Mouse (Mus musculus) limb, embryonic 10.5 days (tissue): Measurements from ENCODE around the gene Sorl1. TPM values are rescaled to one million over a fixed set of nuclear protein-coding genes. Genes with fewer than 3 reads are reported as not detected.

Source experiments
- DNase-seq: peaks from one replicate; pipeline ENCODE4 v3.0.0-alpha.2; 2017; ENCODE audit warnings: low spot score
- H3K27ac ChIP-seq: fragments of 300-500 bp; sonication (generic); 2 replicates; pipeline ENCODE4 v1.5.1; 2016; ENCODE audit warnings: mild to moderate bottlenecking
- H3K27me3 ChIP-seq: fragments of 300-500 bp; sonication (generic); 2 replicates; pipeline ENCODE4 v1.6.1; 2016; ENCODE audit warnings: low read depth, mild to moderate bottlenecking; ENCODE audit not compliant: poor library complexity, severe bottlenecking
- H3K36me3 ChIP-seq: fragments of 300-500 bp; sonication (generic); 2 replicates; pipeline ENCODE4 v1.6.1; 2016; ENCODE audit warnings: mild to moderate bottlenecking, moderate library complexity
- H3K4me1 ChIP-seq: fragments of 300-500 bp; sonication (generic); 2 replicates; pipeline ENCODE4 v1.6.1; 2016
- H3K4me3 ChIP-seq: fragments of 300-500 bp; sonication (generic); 2 replicates; pipeline ENCODE4 v1.5.1; 2016; ENCODE audit warnings: mild to moderate bottlenecking, moderate library complexity
- H3K9me3 ChIP-seq: fragments of 300-500 bp; sonication (generic); replicated peaks from 2 replicates; pipeline ENCODE4 v1.6.1; 2016; ENCODE audit warnings: mild to moderate bottlenecking
- WGBS: fragments of 180-500 bp; shearing (Covaris S2); methylation state at CpG from one replicate; pipeline ENCODE4 v1.1.7; 2016; 5-methylcytosine and 5-hydroxymethylcytosine counted together
- polyA plus RNA-seq: library from polyadenylated mRNA; unstranded; fragments of >200 nt; fragmentation: Nextera tagmentation; extraction: Ambion mirVana; gene quantifications from 2 replicates; pipeline ENCODE4 v1.2.1, GENCODE M21; 2016

The Sorl1 gene
- polyA plus RNA-seq, 1 experiment from 2014 or later = 6.6 TPM

GRCm38 (mm10) chr9:42115078-42115477 lies 9.0 kb downstream of the Sorl1 start:
- WGBS = 74% methylated on average over 7 of the region's 7 CpGs
- H3K27ac ChIP-seq = peak overlapping the region; percentile 42

GRCm38 (mm10) chr9:42113316-42113715 lies 10.8 kb downstream of the Sorl1 start:
- Histone ChIP-seq H3K36me3 (no peaks in the 10 kb centered on the region), H3K4me1 (peaks cover 53% of the 10 kb centered on the region), H3K4me3 (no peak overlapping the region), H3K9me3 (no peaks in the 10 kb centered on the region), H3K27ac (no peak overlapping the region), H3K27me3 (no peaks in the 10 kb centered on the region)
- WGBS = 91% methylated on average over 5 of the region's 5 CpGs
- DNase-seq = no peak

More at GRCm38 (mm10) chr9:42115078-42115477, 9.0 kb downstream of the Sorl1 start:
- Histone ChIP-seq H3K9me3 (no peaks in the 10 kb centered on the region), H3K4me3 (no peak overlapping the region), H3K4me1 (peaks cover 36% of the 10 kb centered on the region), H3K36me3 (no peaks in the 10 kb centered on the region), H3K27me3 (no peaks in the 10 kb centered on the region)
- peak; percentile 40 for DNase-seq

GRCm38 (mm10) chr9:42112691-42113090 lies 11.4 kb downstream of the Sorl1 start:
- Histone ChIP-seq H3K4me1 (peaks cover 54% of the 10 kb centered on the region), H3K9me3 (no peaks in the 10 kb centered on the region)
- 92% methylated on average over 6 of the region's 6 CpGs for WGBS

GRCm38 (mm10) chr9:42111256-42111655 lies 12.8 kb downstream of the Sorl1 start:
- no peaks in the 10 kb centered on the region for H3K36me3 ChIP-seq
- no peak overlapping the region for H3K27ac ChIP-seq
- WGBS = 88% methylated on average over 7 of the region's 7 CpGs
- H3K27me3 ChIP-seq = no peaks in the 10 kb centered on the region
- no peak for DNase-seq
- H3K4me1 ChIP-seq = peaks cover 43% of the 10 kb centered on the region
- H3K4me3 ChIP-seq = no peak overlapping the region
- H3K9me3 ChIP-seq = no peaks in the 10 kb centered on the region

More at GRCm38 (mm10) chr9:42112691-42113090, 11.4 kb downstream of the Sorl1 start:
- no peaks in the 10 kb centered on the region for H3K27me3 ChIP-seq
- no peaks in the 10 kb centered on the region for H3K36me3 ChIP-seq
- H3K4me3 ChIP-seq = no peak overlapping the region
- no peak overlapping the region for H3K27ac ChIP-seq
- DNase-seq = no peak

- Histone ChIP-seq H3K27me3 (no peaks in the 10 kb centered on the region), H3K4me3 (no peak overlapping the region), H3K9me3 (no peaks in the 10 kb centered on the region), H3K36me3 (no peaks in the 10 kb centered on the region), H3K27ac (peak overlapping the region; percentile 58; the same call in 1 of the 2 replicates), H3K4me1 (peaks cover 30% of the 10 kb centered on the region)
- no peak for DNase-seq
- 56% methylated on average over 9 of the region's 9 CpGs for WGBS
These were observed 14.2 kb downstream of the Sorl1 start for GRCm38 (mm10) chr9:42109837-42110451.

DNA sequence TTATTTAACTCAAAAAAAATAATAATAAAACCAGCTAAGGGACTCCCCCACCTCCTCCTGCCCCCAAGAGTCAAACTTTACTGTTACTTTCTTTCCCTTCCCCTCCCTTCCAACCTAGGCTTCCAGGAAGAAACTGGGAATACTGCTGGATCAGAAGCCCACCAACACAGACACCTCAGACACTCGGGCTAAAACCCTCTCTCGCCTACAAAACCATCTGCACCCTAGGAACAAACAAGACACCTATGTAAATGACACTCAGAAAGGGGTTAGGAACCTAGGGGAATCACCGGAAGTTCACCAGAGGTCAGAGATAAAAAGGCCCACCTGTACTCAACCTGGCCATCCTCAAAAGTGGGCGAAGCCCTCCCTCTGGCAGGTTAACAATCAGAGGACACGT lies 15.0 kb downstream of the Sorl1 start:
- no peak for DNase-seq
- Histone ChIP-seq H3K27ac (no peak overlapping the region), H3K4me1 (peaks cover 25% of the 10 kb centered on the region), H3K4me3 (no peak overlapping the region), H3K27me3 (no peaks in the 10 kb centered on the region), H3K36me3 (no peaks in the 10 kb centered on the region), H3K9me3 (no peaks in the 10 kb centered on the region)
- 57% methylated on average over 5 of the region's 5 CpGs for WGBS

- Histone ChIP-seq H3K27me3 (no peaks in the 10 kb centered on the region), H3K36me3 (no peaks in the 10 kb centered on the region), H3K27ac (no peak overlapping the region; the same call in none of the 2 replicates), H3K4me3 (no peak overlapping the region), H3K9me3 (no peaks in the 10 kb centered on the region), H3K4me1 (peaks cover 25% of the 10 kb centered on the region)
- no peak for DNase-seq
- WGBS = 59% methylated on average over 6 of the region's 6 CpGs
These were observed 15.6 kb downstream of the Sorl1 start for GRCm38 (mm10) chr9:42108369-42108951.

- Histone ChIP-seq H3K4me3 (no peak overlapping the region), H3K36me3 (no peaks in the 10 kb centered on the region), H3K27me3 (no peaks in the 10 kb centered on the region), H3K4me1 (peaks cover 25% of the 10 kb centered on the region), H3K27ac (no peak overlapping the region), H3K9me3 (no peaks in the 10 kb centered on the region)
- 96% methylated on average over 10 of the region's 10 CpGs for WGBS
- DNase-seq = no peak
These were observed 17.0 kb downstream of the Sorl1 start for GRCm38 (mm10) chr9:42107062-42107461.

- H3K4me1 ChIP-seq = peaks cover 25% of the 10 kb centered on the region
- no peak overlapping the region for H3K27ac ChIP-seq
- no peaks in the 10 kb centered on the region for H3K9me3 ChIP-seq
- DNase-seq = no peak
- H3K36me3 ChIP-seq = no peaks in the 10 kb centered on the region
- 86% methylated on average over 7 of the region's 7 CpGs for WGBS
- no peak overlapping the region for H3K4me3 ChIP-seq
- H3K27me3 ChIP-seq = no peaks in the 10 kb centered on the region
These were observed 17.8 kb downstream of the Sorl1 start for GRCm38 (mm10) chr9:42106305-42106704.

DNA sequence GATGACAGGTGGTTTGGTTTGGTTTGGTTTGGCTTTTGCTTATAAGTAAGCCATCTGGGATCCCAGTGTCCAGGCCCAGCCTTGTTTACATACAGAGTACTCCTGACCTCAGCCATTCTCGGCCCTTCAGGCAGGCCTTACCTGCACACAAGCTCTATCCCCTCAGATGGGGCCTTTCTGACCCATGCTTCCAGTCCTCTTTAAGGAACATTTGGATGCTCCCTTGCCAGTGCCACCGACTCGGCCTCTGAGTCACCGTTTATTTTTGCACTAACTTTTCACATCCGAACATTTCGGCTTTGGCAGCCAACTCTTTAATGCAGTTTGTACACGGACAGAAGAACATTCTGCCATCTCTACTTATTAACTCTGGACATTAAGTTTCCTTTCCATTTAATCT lies 20.6 kb downstream of the Sorl1 start:
- no peak for DNase-seq
- no peaks in the 10 kb centered on the region for H3K9me3 ChIP-seq
- peaks cover 5% of the 10 kb centered on the region for H3K4me1 ChIP-seq
- 0 out of 2 replicates have a peak, but pooled peaks cover 3% of the 10 kb centered on the region for H3K36me3 ChIP-seq
- WGBS = 94% methylated on average over 7 of the region's 7 CpGs
- H3K27ac ChIP-seq = no peak overlapping the region
- no peak overlapping the region for H3K4me3 ChIP-seq
- no peaks in the 10 kb centered on the region for H3K27me3 ChIP-seq

DNA sequence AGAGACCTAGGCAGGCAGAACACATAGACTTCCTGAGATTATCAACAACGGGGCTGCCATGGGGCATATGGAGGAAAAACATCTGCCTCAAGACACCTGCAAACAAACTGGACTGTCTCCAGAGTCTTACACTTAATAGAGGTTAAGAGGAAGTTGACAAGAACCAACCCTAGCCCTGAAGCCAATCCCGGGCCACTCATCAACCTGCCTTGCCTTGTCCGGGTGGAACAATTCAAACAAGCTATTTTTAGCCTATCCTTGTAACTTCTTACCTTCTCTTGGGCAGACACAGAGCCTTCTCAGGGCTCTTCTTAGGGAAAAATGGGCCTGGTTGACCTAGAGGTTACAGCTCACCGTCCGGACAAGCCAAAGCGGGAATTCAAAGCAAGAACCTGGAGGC lies 22.1 kb downstream of the Sorl1 start:
- 85% methylated on average over 6 of the region's 6 CpGs for WGBS
- no peak overlapping the region for H3K27ac ChIP-seq
- DNase-seq = no peak

GRCm38 (mm10) chr9:42101266-42101665 lies 22.8 kb downstream of the Sorl1 start:
- WGBS = 90% methylated on average over 7 of the region's 7 CpGs
- H3K27me3 ChIP-seq = no peaks in the 10 kb centered on the region
- H3K36me3 ChIP-seq = 0 out of 2 replicates have a peak, but pooled peaks cover 6% of the 10 kb centered on the region
- H3K4me1 ChIP-seq = 0 out of 2 replicates have a peak, but pooled peaks cover 3% of the 10 kb centered on the region
- no peaks in the 10 kb centered on the region for H3K9me3 ChIP-seq
- H3K4me3 ChIP-seq = no peak overlapping the region
- no peak overlapping the region for H3K27ac ChIP-seq
- no peak for DNase-seq

More for the DNA sequence above, 22.1 kb downstream of the Sorl1 start:
- Histone ChIP-seq H3K36me3 (0 out of 2 replicates have a peak, but pooled peaks cover 6% of the 10 kb centered on the region), H3K4me3 (no peak overlapping the region), H3K27me3 (no peaks in the 10 kb centered on the region), H3K9me3 (no peaks in the 10 kb centered on the region), H3K4me1 (0 out of 2 replicates have a peak, but pooled peaks cover 3% of the 10 kb centered on the region)

DNA sequence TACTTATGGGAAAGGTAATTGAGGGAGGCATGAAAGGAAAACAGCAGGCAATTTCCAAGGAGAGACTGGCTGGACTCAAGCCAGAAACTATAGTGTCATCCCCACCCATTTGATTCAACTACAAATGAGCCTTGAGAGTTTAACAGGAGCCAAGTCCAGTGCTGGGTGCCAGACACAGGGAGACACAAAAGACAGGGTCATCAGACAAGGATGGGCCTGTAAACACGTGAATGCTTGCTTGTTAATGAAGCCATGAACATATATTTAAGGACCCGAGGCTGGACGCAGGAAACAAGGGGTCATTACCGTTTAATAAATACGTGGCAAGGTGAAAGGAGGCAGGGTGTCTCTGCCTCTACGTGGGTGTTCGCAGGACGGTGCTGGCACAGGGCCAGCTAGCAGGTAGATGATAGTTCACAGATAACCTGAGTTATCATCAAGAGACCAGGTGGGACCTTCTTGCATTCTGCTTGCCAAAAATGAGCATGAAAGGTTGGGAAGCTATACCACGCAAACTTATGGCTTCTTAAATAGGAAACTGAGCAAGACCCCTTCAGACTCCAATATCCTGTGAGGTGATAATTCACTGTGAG lies 23.4 kb downstream of the Sorl1 start:
- Histone ChIP-seq H3K27ac (no peak overlapping the region), H3K4me1 (0 out of 2 replicates have a peak, but pooled peaks cover 3% of the 10 kb centered on the region), H3K4me3 (no peak overlapping the region), H3K36me3 (0 out of 2 replicates have a peak, but pooled peaks cover 6% of the 10 kb centered on the region), H3K27me3 (no peaks in the 10 kb centered on the region), H3K9me3 (no peaks in the 10 kb centered on the region)
- DNase-seq = no peak
- WGBS = 85% methylated on average over 9 of the region's 9 CpGs
